Mouse (Mus musculus) R1 (cell line): ENCODE results near the gene Rgs10.

Source experiments
- DNase-seq: peaks from one replicate; pipeline ENCODE4 v3.0.0-alpha.2; 2018; ENCODE audit warnings: low read depth, low spot score

Gene Rgs10

GRCm38 (mm10) chr7:128410708-128411413 lies 7.7 kb downstream of the Rgs10 start:
- DNase-seq: no peak

GRCm38 (mm10) chr7:128408265-128408664 lies 10.3 kb downstream of the Rgs10 start:
- DNase-seq: peak; percentile 71

GRCm38 (mm10) chr7:128403988-128404387 lies 14.6 kb downstream of the Rgs10 start:
- DNase-seq: no peak

GRCm38 (mm10) chr7:128403586-128403985 lies 15.0 kb downstream of the Rgs10 start:
- DNase-seq: no peak

GRCm38 (mm10) chr7:128403128-128403527 lies 15.4 kb downstream of the Rgs10 start:
- no peak for DNase-seq

GRCm38 (mm10) chr7:128402577-128402976 lies 16.0 kb downstream of the Rgs10 start:
- no peak for DNase-seq

- DNase-seq: no peak
These were observed 19.9 kb downstream of the Rgs10 start for GRCm38 (mm10) chr7:128398664-128399063.

- no peak for DNase-seq
These were observed 21.5 kb downstream of the Rgs10 start for GRCm38 (mm10) chr7:128397066-128397465.

GRCm38 (mm10) chr7:128393756-128394155 lies 24.8 kb downstream of the Rgs10 start:
- peak; percentile 25 for DNase-seq

- no peak for DNase-seq
These were observed 25.6 kb downstream of the Rgs10 start for GRCm38 (mm10) chr7:128392972-128393314.

- DNase-seq: no peak
These were observed 26.2 kb downstream of the Rgs10 start for GRCm38 (mm10) chr7:128392071-128392971.

- no peak for DNase-seq
These were observed 27.1 kb downstream of the Rgs10 start for GRCm38 (mm10) chr7:128391267-128392057.

- no peak for DNase-seq
These were observed 29.6 kb downstream of the Rgs10 start for GRCm38 (mm10) chr7:128388968-128389367.

- DNase-seq: no peak
These were observed 34.7 kb downstream of the Rgs10 start for GRCm38 (mm10) chr7:128383726-128384463.

- no peak for DNase-seq
These were observed 35.3 kb downstream of the Rgs10 start for GRCm38 (mm10) chr7:128383189-128383725.

GRCm38 (mm10) chr7:128382527-128382860 lies 36.1 kb downstream of the Rgs10 start:
- DNase-seq: no peak

GRCm38 (mm10) chr7:128381811-128382526 lies 36.6 kb downstream of the Rgs10 start:
- DNase-seq: no peak

- DNase-seq: no peak
These were observed 37.6 kb downstream of the Rgs10 start for GRCm38 (mm10) chr7:128381001-128381400.

GRCm38 (mm10) chr7:128379162-128379805 lies 39.3 kb downstream of the Rgs10 start:
- DNase-seq: no peak

- no peak for DNase-seq
These were observed 42.3 kb downstream of the Rgs10 start for GRCm38 (mm10) chr7:128376206-128376701.
